8 mouse cellular contexts compared by ENCODE assay signal in genomic region chr14:120296231-120297006, GRCm38 (mm10). TPM values are rescaled to one million over a fixed set of nuclear protein-coding genes. Genes with fewer than 3 reads are reported as not detected.
DNase-seq lines count a peak whose midpoint lies in the region; ATAC-seq and TF ChIP-seq lines count a peak whose summit lies in the region.

No protein-coding gene starts in this region.

- no peaks in the 10 kb centered on the region for H3K27me3 ChIP-seq in cerebellum, adult 2 months (ENCODE audit: control insufficient read depth, insufficient read depth, low read length)
- no peaks in the 10 kb centered on the region for H3K27me3 ChIP-seq in embryonic facial prominence, embryonic 14.5 days (replicated peaks; ENCODE audit: control insufficient read depth, insufficient read depth, low read length)
- H3K27me3 ChIP-seq in intestine, embryonic 16.5 days (replicated peaks; ENCODE audit: control insufficient read depth, insufficient read depth, low read length) = no peaks in the 10 kb centered on the region

- peaks cover 1% of the 10 kb centered on the region; the same call in 1 of the 2 replicates for H3K36me3 ChIP-seq in embryonic facial prominence, embryonic 14.5 days (ENCODE audit: control insufficient read depth, insufficient read depth, low read length)
- H3K36me3 ChIP-seq in intestine, embryonic 16.5 days (ENCODE audit: control insufficient read depth, insufficient read depth, low read length) = 0 out of 2 replicates have a peak, but pooled peaks cover 3% of the 10 kb centered on the region

- no peaks in the 10 kb centered on the region for H3K9me3 ChIP-seq in embryonic facial prominence, embryonic 14.5 days (ENCODE audit: control insufficient read depth, low read length)
- no peaks in the 10 kb centered on the region for H3K9me3 ChIP-seq in intestine, embryonic 16.5 days (ENCODE audit: control insufficient read depth, low read length)

- peak overlapping the region; percentile 43; the same call in 1 of the 2 replicates for H3K27ac ChIP-seq in cerebellum, adult 2 months (ENCODE audit: insufficient read depth, low read length)
- peak overlapping the region; percentile 93 for H3K27ac ChIP-seq in embryonic facial prominence, embryonic 14.5 days (replicated peaks; ENCODE audit: low read depth, low read length)
- peak overlapping the region; percentile 89 for H3K27ac ChIP-seq in intestine, embryonic 16.5 days (ENCODE audit: low read length)

- peak; percentile 66 for ATAC-seq in embryonic facial prominence, embryonic 14.5 days (ENCODE audit: low read depth)
- peak; percentile 45 for ATAC-seq in intestine, embryonic 16.5 days

- no peak for TF ChIP-seq POLR2A in cerebellum, adult 2 months (IDR thresholded peaks at IDR 0.05; ENCODE audit: borderline replicate concordance, insufficient read depth, low read length)

- peak overlapping the region; percentile 48 for H3K4me2 ChIP-seq in embryonic facial prominence, embryonic 14.5 days (ENCODE audit: low read depth, low read length)
- peak overlapping the region; percentile 32 for H3K4me2 ChIP-seq in intestine, embryonic 16.5 days (ENCODE audit: low read depth, low read length)

- H3K4me1 ChIP-seq in cerebellum, adult 2 months (ENCODE audit: control insufficient read depth, insufficient read depth, low read length) = peaks cover 23% of the 10 kb centered on the region
- peaks cover 69% of the 10 kb centered on the region for H3K4me1 ChIP-seq in embryonic facial prominence, embryonic 14.5 days (ENCODE audit: control insufficient read depth, insufficient read depth, low read length)
- peaks cover 71% of the 10 kb centered on the region for H3K4me1 ChIP-seq in intestine, embryonic 16.5 days (ENCODE audit: control insufficient read depth, insufficient read depth, low read length)

- peak overlapping the region; percentile 56 for H3K9ac ChIP-seq in embryonic facial prominence, embryonic 14.5 days (ENCODE audit: low read depth, low read length)
- H3K9ac ChIP-seq in intestine, embryonic 16.5 days (ENCODE audit: low read depth, low read length) = peak overlapping the region; percentile 52

- no peak overlapping the region for H3K4me3 ChIP-seq in cerebellum, adult 2 months (replicated peaks; ENCODE audit: insufficient read depth, low read depth, low read length)
- no peak overlapping the region for H3K4me3 ChIP-seq in embryonic facial prominence, embryonic 14.5 days (ENCODE audit: low read depth, low read length)
- H3K4me3 ChIP-seq in intestine, embryonic 16.5 days (ENCODE audit: low read length) = peak overlapping the region; percentile 14; the same call in 1 of the 2 replicates

- 62% methylated on average over 17 of the region's 17 CpGs for WGBS in cerebellum, adult 2 months
- 38% methylated on average over 17 of the region's 17 CpGs for WGBS in embryonic facial prominence, embryonic 14.5 days
- WGBS in intestine, embryonic 16.5 days = 43% methylated on average over 17 of the region's 17 CpGs

- no peak for DNase-seq in cerebellum, adult 2 months
- DNase-seq in cerebellum, postnatal 4 days (ENCODE audit: low spot score in 2 of 2) = no peak
- peak; percentile 72 for DNase-seq in 3134 (ENCODE audit: extremely low read depth, insufficient read length, low spot score)
- peak; percentile 84 for DNase-seq in embryonic facial prominence, embryonic 14.5 days (ENCODE audit: low spot score)
- DNase-seq in thymus, postnatal 4 days = no peak
- no peak for DNase-seq in cerebellum, postnatal 14 days
- DNase-seq in left cerebral cortex, adult 9 months (ENCODE audit: low spot score in 2 of 2) = no peak

- TF ChIP-seq CTCF in cerebellum, adult 2 months (IDR thresholded peaks at IDR 0.05; ENCODE audit: borderline replicate concordance, insufficient read depth, low read depth, low read length) = no peak

RNA-seq across cellular contexts. Expression of gene Mbnl2, which starts 20.9 kb away (rescaled TPM):
- 163 and 176 TPM in 2 replicates for polyA plus RNA-seq in cerebellum, adult 2 months (2012; rRNA removed)
- 157 and 162 TPM in 2 replicates for polyA plus RNA-seq in embryonic facial prominence, embryonic 14.5 days (2014; fragmentation: Nextera tagmentation; extraction: Ambion mirVana)
- 114 and 127 TPM in 2 replicates for polyA plus RNA-seq in intestine, embryonic 16.5 days (2015; fragmentation: Nextera tagmentation; extraction: Ambion mirVana)

Comparison
In these comparisons a context has a peak if more than half of its experiments do, and no peak if none do; other contexts are left out.
1. DNase-seq: peak in 3134 (single experiment) and embryonic facial prominence, embryonic 14.5 days (single experiment); none in cerebellum, adult 2 months (0 of 2), cerebellum, postnatal 4 days (0 of 2), thymus, postnatal 4 days (single experiment), cerebellum, postnatal 14 days (0 of 2) and left cerebral cortex, adult 9 months (0 of 2).
2. H3K27ac ChIP-seq: peak in every context shown above with its lines; median percentile 93 in embryonic facial prominence, embryonic 14.5 days; 89 in intestine, embryonic 16.5 days; 43 in cerebellum, adult 2 months.